Mouse (Mus musculus): Measurements from ENCODE around the gene T2.
A peak's percentile ranks its signal among the peaks of the same experiment; 100 is the strongest.

The T2 gene

GRCm38 (mm10) chr17:8416865-8417264 is 61.1 kb downstream of the T2 start:
- DNase-seq (ENCODE audit: low spot score in 2 of 2), result no peak

- DNase-seq (ENCODE audit: low spot score in 2 of 2), result no peak
These were observed 64.9 kb downstream of the T2 start for GRCm38 (mm10) chr17:8420739-8421138.

- DNase-seq (ENCODE audit: low spot score in 2 of 2), result no peak
These were observed 65.7 kb downstream of the T2 start for GRCm38 (mm10) chr17:8421517-8421916.

- peak; percentile 16 to 52 for DNase-seq (ENCODE audit: low spot score in 2 of 2)
These were observed 67.5 kb downstream of the T2 start for GRCm38 (mm10) chr17:8423283-8423682.

- no peak for DNase-seq (ENCODE audit: low spot score in 2 of 2)
These were observed 73.6 kb downstream of the T2 start for GRCm38 (mm10) chr17:8429436-8429835.

GRCm38 (mm10) chr17:8429896-8430295 is 74.1 kb downstream of the T2 start:
- DNase-seq (ENCODE audit: low spot score in 2 of 2), result no peak

GRCm38 (mm10) chr17:8432179-8432800 is 76.5 kb downstream of the T2 start:
- no peak for DNase-seq (ENCODE audit: low spot score in 2 of 2)

- no peak for DNase-seq (ENCODE audit: low spot score in 2 of 2)
These were observed 77.6 kb downstream of the T2 start for GRCm38 (mm10) chr17:8433121-8433977.

GRCm38 (mm10) chr17:8433978-8434960 is 78.5 kb downstream of the T2 start, which contains the start of gene T:
T (plus strand) TSS chr17:8434423.
- DNase-seq (ENCODE audit: low spot score in 2 of 2), result no peak

- no peak for DNase-seq (ENCODE audit: low spot score in 2 of 2)
These were observed 80.4 kb downstream of the T2 start for GRCm38 (mm10) chr17:8436184-8436583.

GRCm38 (mm10) chr17:8444062-8444461 is 88.3 kb downstream of the T2 start:
- no peak for DNase-seq (ENCODE audit: low spot score in 2 of 2)

- DNase-seq (ENCODE audit: low spot score in 2 of 2), result no peak
These were observed 91.9 kb downstream of the T2 start for GRCm38 (mm10) chr17:8447676-8448192.

GRCm38 (mm10) chr17:8448324-8448723 is 92.5 kb downstream of the T2 start:
- no peak for DNase-seq (ENCODE audit: low spot score in 2 of 2)

- DNase-seq (ENCODE audit: low spot score in 2 of 2), result no peak
These were observed 99.4 kb downstream of the T2 start for GRCm38 (mm10) chr17:8455196-8455595.

GRCm38 (mm10) chr17:8455601-8456000 is 99.8 kb downstream of the T2 start:
- no peak for DNase-seq (ENCODE audit: low spot score in 2 of 2)

GRCm38 (mm10) chr17:8456856-8457460 is 101.2 kb downstream of the T2 start:
- DNase-seq (ENCODE audit: low spot score in 2 of 2), result no peak

GRCm38 (mm10) chr17:8461568-8461967 is 105.8 kb downstream of the T2 start:
- peak in 1 of 2 experiments; percentile 63 for DNase-seq (ENCODE audit: low spot score in 2 of 2)

GRCm38 (mm10) chr17:8463482-8464128 is 107.8 kb downstream of the T2 start:
- peak; percentile 11 to 61 for DNase-seq (ENCODE audit: low spot score in 2 of 2)

GRCm38 (mm10) chr17:8467771-8468170 is 112.0 kb downstream of the T2 start:
- no peak for DNase-seq (ENCODE audit: low spot score in 2 of 2)

- DNase-seq (ENCODE audit: low spot score in 2 of 2), result peak; percentile 38 to 78
These were observed 113.0 kb downstream of the T2 start for GRCm38 (mm10) chr17:8468716-8469344.
